Mouse (Mus musculus): ENCODE data around the gene As3mt.

GRCm38 (mm10) chr19:46747799-46748198 is 40.5 kb downstream of the As3mt start:
- TF ChIP-seq TCF12 (IDR thresholded peaks at IDR 0.05; ENCODE audit: low read depth, low read length) (no peak), USF1 (IDR thresholded peaks at IDR 0.05; ENCODE audit: low read depth, low read length) (no peak), ELF1 (IDR thresholded peaks at IDR 0.05; ENCODE audit: low read depth, low read length) (no peak), JUN (IDR thresholded peaks at IDR 0.05; ENCODE audit: insufficient read depth, low read depth, low read length) (no peak), CTCF (conservative IDR thresholded peaks at IDR 0.05 in 1 of 2, IDR thresholded peaks at IDR 0.05 in 1 of 2; ENCODE audit: low read depth in 2 of 2, low read length in 2 of 2) (no peak), MAX (IDR thresholded peaks at IDR 0.05; ENCODE audit: low read length) (no peak), POLR2A (IDR thresholded peaks at IDR 0.05; ENCODE audit: low read depth, low read length) (no peak), EP300 (IDR thresholded peaks at IDR 0.05; ENCODE audit: low read length) (no peak), NELFE (IDR thresholded peaks at IDR 0.05; ENCODE audit: low read depth, low read length) (no peak), HCFC1 (IDR thresholded peaks at IDR 0.05; ENCODE audit: low read depth, low read length) (no peak), RCOR1 (conservative IDR thresholded peaks at IDR 0.05; ENCODE audit: low read depth, low read length) (no peak), SMC3 (IDR thresholded peaks at IDR 0.05; ENCODE audit: low read depth, low read length) (no peak), MXI1 (IDR thresholded peaks at IDR 0.05; ENCODE audit: low read depth, low read length) (no peak), ZKSCAN1 (IDR thresholded peaks at IDR 0.05; ENCODE audit: borderline replicate concordance, low read depth, low read length) (no peak)
